Mouse (Mus musculus) E14TG2a.4 (cell line): Measurements from ENCODE around the gene Pfkfb4.

ENCODE experiments used
- CTCF ChIP-seq: conservative IDR thresholded peaks from 2 replicates; pipeline ENCODE4 v1.5.1; 2014; ENCODE audit warnings: low read length
- NANOG ChIP-seq: IDR thresholded peaks from 2 replicates; pipeline ENCODE4 v1.6.1; 2014; ENCODE audit warnings: borderline replicate concordance, low read length, mixed read lengths

DNA sequence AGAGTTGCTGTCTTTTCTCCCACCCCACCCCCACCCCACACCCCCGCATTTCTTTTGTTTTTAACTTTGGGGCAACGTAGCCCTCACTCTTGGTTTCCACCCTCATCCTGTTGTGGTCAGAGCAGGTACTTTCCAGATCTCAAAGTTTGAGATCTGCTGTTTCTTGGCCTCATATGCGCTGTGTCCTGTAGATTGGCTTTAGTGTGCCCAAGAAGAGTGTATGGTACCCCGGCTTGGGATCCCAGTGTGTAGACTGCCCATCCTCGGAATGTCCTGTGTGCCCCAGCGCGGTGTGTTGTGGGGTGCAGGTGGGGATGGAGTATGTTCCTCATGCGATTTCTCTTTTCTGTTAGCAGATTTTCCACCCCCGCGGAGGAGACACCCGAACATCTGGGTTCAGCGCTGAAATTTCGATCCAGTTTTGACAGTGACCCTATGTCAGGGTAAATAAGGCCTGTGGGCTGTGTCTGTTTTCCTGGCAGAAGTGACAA lies 59.5 kb downstream of the Pfkfb4 start:
- no peak for TF ChIP-seq NANOG
- no peak for TF ChIP-seq CTCF
